Mouse (Mus musculus) limb, embryonic 15.5 days (tissue): ENCODE data around the gene Bcan. TPM values are rescaled to one million over a fixed set of nuclear protein-coding genes. Genes with fewer than 3 reads are reported as not detected.

ENCODE experiments used
- ATAC-seq: fragments of 200-750 bp; cut with Nextera tagmentation; 2 replicates; pipeline ENCODE4 v1.8.0; 2017; ENCODE audit warnings: low read depth, moderate TSS enrichment; ENCODE audit not compliant: insufficient number of reproducible peaks, low FRiP score, low TSS enrichment
- H3K27ac ChIP-seq: fragments of 300-500 bp; sonication (generic); 2 replicates; pipeline ENCODE4 v1.5.1; 2015; ENCODE audit warnings: moderate library complexity, mild to moderate bottlenecking, inconsistent platforms
- H3K27me3 ChIP-seq: fragments of 300-500 bp; sonication (generic); 2 replicates; pipeline ENCODE4 v1.6.1; 2015; ENCODE audit warnings: inconsistent platforms
- H3K36me3 ChIP-seq: fragments of 300-500 bp; sonication (generic); 2 replicates; pipeline ENCODE4 v1.6.1; 2015; ENCODE audit warnings: inconsistent platforms
- H3K4me1 ChIP-seq: fragments of 300-500 bp; sonication (generic); 2 replicates; pipeline ENCODE4 v1.6.1; 2015; ENCODE audit warnings: inconsistent platforms
- H3K4me2 ChIP-seq: fragments of 300-500 bp; sonication (generic); 2 replicates; pipeline ENCODE4 v1.6.1; 2015; ENCODE audit warnings: mild to moderate bottlenecking, inconsistent platforms
- H3K4me3 ChIP-seq: fragments of 300-500 bp; sonication (generic); 2 replicates; pipeline ENCODE4 v1.5.1; 2015; ENCODE audit warnings: mild to moderate bottlenecking, inconsistent platforms
- H3K9ac ChIP-seq: fragments of 300-500 bp; sonication (generic); 2 replicates; pipeline ENCODE4 v1.6.1; 2015; ENCODE audit warnings: inconsistent platforms
- H3K9me3 ChIP-seq: fragments of 300-500 bp; sonication (generic); 2 replicates; pipeline ENCODE4 v1.6.1; 2016; ENCODE audit warnings: inconsistent platforms
- WGBS: fragments of 180-500 bp; shearing (Covaris S2); methylation state at CpG from one replicate; pipeline ENCODE4 v1.1.7; 2015; 5-methylcytosine and 5-hydroxymethylcytosine counted together
- polyA plus RNA-seq: library from polyadenylated mRNA; unstranded; fragments of >200 nt; fragmentation: Nextera tagmentation; extraction: Ambion mirVana; gene quantifications from 2 replicates; pipeline ENCODE4 v1.2.1, GENCODE M21; 2015

Gene Bcan
- polyA plus RNA-seq, 1 experiment from 2014 or later = 1.1 TPM

DNA sequence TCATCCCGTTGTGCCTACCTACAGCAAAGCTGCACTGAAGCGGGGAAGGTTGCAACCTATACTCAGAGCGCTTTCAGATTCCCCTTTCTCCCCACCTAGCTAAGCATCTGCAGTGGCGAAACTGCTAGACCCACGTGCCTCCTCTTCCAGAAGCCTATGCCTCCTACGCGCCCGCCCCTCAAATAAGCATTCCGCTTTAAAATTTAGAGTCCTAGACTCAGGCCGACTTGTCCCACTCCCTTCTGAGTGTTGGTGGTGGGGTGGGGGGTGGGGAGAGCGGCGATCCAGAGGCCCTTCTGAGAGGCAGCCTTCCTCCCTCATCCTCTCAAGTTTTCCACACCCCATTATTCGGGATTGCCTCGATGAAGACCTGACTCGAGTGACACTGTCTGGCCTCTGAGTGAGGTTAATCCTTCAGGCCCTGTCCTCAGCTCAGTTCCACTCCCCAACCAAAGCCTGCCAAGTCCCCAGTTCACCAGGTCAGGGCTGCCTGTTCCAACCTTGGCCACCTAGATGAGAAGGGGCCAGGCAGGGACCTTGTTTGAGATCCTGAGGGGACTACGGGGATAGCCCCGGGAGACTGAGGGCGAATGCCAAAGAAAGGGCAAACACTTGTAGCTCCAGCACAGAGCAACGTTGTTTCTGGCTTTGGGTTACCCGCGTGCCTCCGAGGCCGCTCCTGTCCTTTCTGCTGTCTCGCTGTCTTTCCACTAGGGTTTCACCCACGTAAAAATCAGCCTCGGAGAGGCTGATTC lies 52.8 kb downstream of the Bcan start:
- 4% methylated on average over 26 of the region's 26 CpGs for WGBS
- Histone ChIP-seq H3K4me1 (peaks cover 80% of the 10 kb centered on the region), H3K9me3 (no peaks in the 10 kb centered on the region)

DNA sequence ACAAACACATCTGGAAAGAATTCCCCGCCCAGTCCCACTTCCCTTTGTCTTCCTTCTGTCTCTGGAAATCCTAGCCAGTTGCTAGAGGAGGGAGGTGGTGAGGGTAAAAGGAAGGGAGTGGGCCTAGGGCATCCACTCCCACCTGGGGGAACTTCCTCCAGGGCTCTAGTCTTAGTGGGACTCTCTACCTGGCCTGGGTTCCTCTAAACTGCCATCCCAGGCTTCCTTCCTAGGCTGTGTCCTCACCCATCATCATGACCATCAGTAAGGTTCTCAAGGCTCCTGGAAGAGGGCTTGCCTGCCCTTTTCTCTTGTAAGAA lies 53.5 kb downstream of the Bcan start:
- no peaks in the 10 kb centered on the region for H3K9me3 ChIP-seq
- 23% methylated on average over 1 of the region's 1 CpGs for WGBS
- peaks cover 74% of the 10 kb centered on the region for H3K4me1 ChIP-seq
- peaks cover 11% of the 10 kb centered on the region for H3K36me3 ChIP-seq
- ATAC-seq = no peak
- H3K27me3 ChIP-seq = no peaks in the 10 kb centered on the region
- no peak overlapping the region for H3K9ac ChIP-seq
- H3K4me3 ChIP-seq = no peak overlapping the region
- H3K27ac ChIP-seq = peak overlapping the region; percentile 90
- H3K4me2 ChIP-seq = peak overlapping the region; percentile 21; the same call in 1 of the 2 replicates

More for the DNA sequence above, 52.8 kb downstream of the Bcan start:
- Histone ChIP-seq H3K27me3 (no peaks in the 10 kb centered on the region), H3K27ac (peak overlapping the region; percentile 90), H3K4me2 (peak overlapping the region; percentile 68), H3K9ac (no peak overlapping the region), H3K4me3 (peak overlapping the region; percentile 51), H3K36me3 (peaks cover 3% of the 10 kb centered on the region)
- no peak for ATAC-seq

DNA sequence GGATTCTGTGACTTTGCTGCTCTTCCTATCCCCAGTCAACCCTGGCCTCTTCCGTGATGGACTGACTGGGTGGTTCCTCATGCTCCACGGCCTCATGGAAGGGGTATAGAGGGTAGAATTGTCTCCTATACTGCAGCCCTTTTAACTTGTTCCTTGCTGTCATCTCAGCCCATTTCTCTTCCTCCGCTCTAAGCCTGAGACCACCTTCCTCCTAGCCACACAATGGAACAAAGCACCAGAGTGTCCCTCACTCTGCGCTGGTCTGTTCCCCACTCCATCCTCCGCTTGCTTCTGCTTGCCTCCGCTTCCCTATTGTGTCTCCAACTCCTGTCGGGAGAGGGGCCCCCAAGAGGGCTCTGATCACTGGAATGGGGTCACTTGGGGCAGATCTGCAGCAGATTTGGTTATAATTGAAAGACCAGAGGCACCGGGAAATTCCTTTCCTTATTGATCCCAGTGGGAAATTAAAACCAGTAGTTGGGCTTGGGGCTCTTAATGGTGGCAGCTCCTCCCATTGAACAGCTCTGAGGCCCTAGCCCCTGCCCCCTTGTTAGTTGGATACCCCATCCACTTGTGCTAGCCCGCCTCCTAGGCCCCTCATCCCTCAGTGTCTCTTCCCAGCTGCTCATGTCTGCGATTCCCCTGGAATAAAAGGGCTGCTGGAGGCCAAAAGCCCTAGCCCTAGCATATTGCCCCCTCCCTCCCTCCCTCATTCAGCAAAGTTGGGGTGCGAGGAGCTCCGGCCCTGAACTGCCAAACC lies 54.1 kb downstream of the Bcan start:
- Histone ChIP-seq H3K4me1 (peaks cover 70% of the 10 kb centered on the region), H3K9ac (no peak overlapping the region), H3K4me3 (no peak overlapping the region)

DNA sequence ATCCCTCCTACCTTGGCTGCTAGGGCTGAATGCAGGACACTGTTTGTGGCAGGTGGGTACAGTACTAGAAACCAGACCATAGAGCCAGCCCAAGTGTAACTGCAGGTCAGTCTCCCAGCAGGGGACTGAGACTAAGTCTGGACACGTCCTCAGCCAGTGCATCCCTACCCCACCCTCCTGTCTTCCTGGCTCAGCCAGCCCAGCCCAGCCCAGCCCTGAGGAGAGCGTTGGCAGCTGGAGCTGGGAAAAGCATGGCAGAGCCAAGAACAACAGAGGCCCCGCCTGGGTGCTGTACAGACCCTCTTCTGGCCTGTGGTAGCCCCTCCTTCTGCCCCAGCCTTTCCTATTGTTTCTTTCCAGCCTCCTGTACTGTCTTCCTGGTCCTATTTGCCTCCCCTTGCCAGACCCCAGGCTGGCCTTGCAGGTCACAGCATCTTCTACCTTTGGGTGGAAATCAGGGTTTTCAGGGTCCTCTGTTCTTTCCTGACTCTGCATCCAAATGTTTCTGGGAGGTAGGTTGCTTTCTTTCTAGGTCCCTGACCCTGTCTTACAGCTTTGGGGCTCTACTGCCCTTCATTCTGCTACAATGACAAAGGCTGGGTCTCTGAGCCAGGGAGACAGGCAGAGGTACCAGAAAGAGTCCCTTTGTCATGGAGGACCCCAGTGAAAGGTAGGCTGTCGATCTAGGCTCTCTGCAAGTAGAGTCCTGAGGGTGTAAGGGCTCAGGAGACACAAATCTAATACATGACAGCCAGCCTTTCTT lies 55.0 kb downstream of the Bcan start:
- Histone ChIP-seq H3K27ac (peak overlapping the region; percentile 90), H3K4me3 (no peak overlapping the region), H3K9ac (no peak overlapping the region), H3K4me1 (peaks cover 63% of the 10 kb centered on the region), H3K4me2 (0 out of 2 replicates have a peak overlapping the region, but pooled peaks have one; percentile 21), H3K9me3 (no peaks in the 10 kb centered on the region), H3K36me3 (peaks cover 24% of the 10 kb centered on the region), H3K27me3 (no peaks in the 10 kb centered on the region)
- 6% methylated on average over 4 of the region's 4 CpGs for WGBS
- peak; percentile 71 for ATAC-seq

More for the DNA sequence above, 54.1 kb downstream of the Bcan start:
- Histone ChIP-seq H3K9me3 (no peaks in the 10 kb centered on the region), H3K27me3 (no peaks in the 10 kb centered on the region), H3K27ac (peak overlapping the region; percentile 90), H3K4me2 (peak overlapping the region; percentile 21; the same call in 1 of the 2 replicates), H3K36me3 (peaks cover 16% of the 10 kb centered on the region)
- 22% methylated on average over 12 of the region's 12 CpGs for WGBS
- ATAC-seq = no peak

DNA sequence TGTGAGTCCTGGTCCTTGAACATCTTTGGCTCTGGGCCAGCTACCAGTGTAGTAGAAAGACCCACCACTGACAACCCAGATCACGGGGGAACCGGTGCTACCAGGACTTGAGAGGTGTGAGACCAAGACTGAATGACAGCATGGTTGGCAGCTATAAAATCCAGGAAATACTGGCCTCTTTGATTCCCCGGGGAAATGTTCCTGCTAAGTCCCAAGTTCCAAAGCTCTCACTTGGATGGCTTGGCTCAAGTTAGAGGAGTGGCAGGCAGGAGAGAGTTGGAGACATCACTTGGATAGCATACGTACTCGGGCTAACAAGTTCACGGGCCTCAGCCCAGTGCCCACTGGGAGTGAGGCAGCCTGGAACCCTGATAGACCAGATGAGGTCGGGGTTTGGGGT lies 56.4 kb downstream of the Bcan start:
- Histone ChIP-seq H3K36me3 (peaks cover 38% of the 10 kb centered on the region), H3K27me3 (no peaks in the 10 kb centered on the region), H3K9me3 (no peaks in the 10 kb centered on the region), H3K9ac (no peak overlapping the region), H3K27ac (no peak overlapping the region), H3K4me1 (peaks cover 51% of the 10 kb centered on the region), H3K4me3 (no peak overlapping the region), H3K4me2 (no peak overlapping the region)
- whole genome bisulfite sequencing = 47% methylated on average over 7 of the region's 7 CpGs
- no peak for ATAC-seq

DNA sequence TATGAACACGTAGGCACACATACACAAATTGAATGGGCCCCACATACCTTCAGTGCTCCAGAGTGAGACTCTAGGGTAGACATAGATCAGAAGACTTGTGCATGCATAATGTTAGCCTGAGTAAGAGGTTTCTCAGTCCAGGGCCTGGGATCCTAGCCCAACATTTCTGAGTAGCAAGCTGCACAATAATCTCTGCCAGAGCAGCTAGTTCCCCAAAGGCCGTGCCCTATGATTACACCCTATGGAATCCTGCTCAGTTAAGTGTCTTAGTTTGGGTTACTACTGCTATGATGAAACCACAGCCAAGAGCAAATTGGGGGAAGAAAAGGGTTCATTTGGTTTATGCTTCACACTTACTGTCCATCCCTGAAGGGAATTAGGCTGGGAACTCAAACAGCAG lies 57.6 kb downstream of the Bcan start:
- Histone ChIP-seq H3K27ac (peak overlapping the region; percentile 38; the same call in 1 of the 2 replicates), H3K27me3 (no peaks in the 10 kb centered on the region), H3K4me1 (peaks cover 40% of the 10 kb centered on the region), H3K36me3 (peaks cover 50% of the 10 kb centered on the region), H3K9me3 (no peaks in the 10 kb centered on the region), H3K4me3 (no peak overlapping the region), H3K9ac (no peak overlapping the region), H3K4me2 (no peak overlapping the region)
- 91% methylated on average over 2 of the region's 2 CpGs for WGBS
- no peak for ATAC-seq

DNA sequence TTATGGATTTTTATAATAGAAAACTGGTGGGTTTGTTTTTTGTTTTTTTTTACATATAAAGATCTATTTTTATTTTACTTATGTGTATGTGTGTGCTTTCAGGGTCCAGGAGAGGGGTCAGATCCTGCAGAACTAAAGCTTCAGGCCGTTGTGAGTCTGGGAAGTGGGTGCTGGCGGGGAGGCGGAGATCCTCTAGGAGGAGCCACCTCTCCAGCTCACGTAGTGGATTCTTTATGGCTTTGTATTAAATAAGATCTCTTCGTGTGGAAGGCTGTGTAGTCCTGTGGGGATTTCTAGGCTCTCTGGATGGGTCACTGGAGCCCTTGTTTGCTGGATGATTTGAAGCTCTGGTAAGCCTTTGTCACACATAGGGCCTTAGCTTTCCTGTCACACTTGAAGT lies 59.4 kb downstream of the Bcan start:
- Histone ChIP-seq H3K4me3 (no peak overlapping the region), H3K9ac (no peak overlapping the region), H3K9me3 (no peaks in the 10 kb centered on the region), H3K27me3 (no peaks in the 10 kb centered on the region), H3K4me2 (no peak overlapping the region), H3K36me3 (peaks cover 62% of the 10 kb centered on the region), H3K4me1 (peaks cover 28% of the 10 kb centered on the region), H3K27ac (no peak overlapping the region)
- no peak for ATAC-seq
- 54% methylated on average over 5 of the region's 5 CpGs for WGBS

Other genes with a start within 250 kb of the Bcan start
- gene Ntrk1, start 205.1 kb downstream of the Bcan start, polyA plus RNA-seq = 0.48 and 0.76 TPM in 2 replicates
- gene Insrr, start 203.3 kb downstream of the Bcan start, polyA plus RNA-seq = 0.19 and 0.36 TPM in 2 replicates
- 24.6 and 25.7 TPM in 2 replicates for gene Pear1, start 175.9 kb downstream of the Bcan start, polyA plus RNA-seq
- gene Sh2d2a, start 153.5 kb downstream of the Bcan start, polyA plus RNA-seq = 0.05 TPM in 1 of 2 replicates, not detected in the other
- 13.1 and 15.0 TPM in 2 replicates for gene Prcc, start 114.6 kb downstream of the Bcan start, polyA plus RNA-seq
- gene Hdgf, start 93.9 kb downstream of the Bcan start, polyA plus RNA-seq = 223 and 241 TPM in 2 replicates
- gene Mrpl24, start 80.7 kb downstream of the Bcan start, polyA plus RNA-seq = 62.9 and 64.3 TPM in 2 replicates
- 48.5 and 56.0 TPM in 2 replicates for gene Isg20l2, start 69.9 kb downstream of the Bcan start, polyA plus RNA-seq
- 18.4 and 18.5 TPM in 2 replicates for gene Rrnad1, start 69.5 kb downstream of the Bcan start, polyA plus RNA-seq
- gene Crabp2, start 51.6 kb downstream of the Bcan start, polyA plus RNA-seq = 249 and 274 TPM in 2 replicates
- 26.6 and 37.2 TPM in 2 replicates for gene Nes, start 29.2 kb downstream of the Bcan start, polyA plus RNA-seq
- not detected in 2 replicates for gene Hapln2, start 27.4 kb upstream of the Bcan start, polyA plus RNA-seq
- gene Gpatch4, start 42.9 kb upstream of the Bcan start, polyA plus RNA-seq = 29.4 and 32.6 TPM in 2 replicates
- gene Naxe, start 58.3 kb upstream of the Bcan start, polyA plus RNA-seq = 184 and 193 TPM in 2 replicates
- not detected in 2 replicates for gene Ttc24, start 78.1 kb upstream of the Bcan start, polyA plus RNA-seq
- 17.6 and 17.8 TPM in 2 replicates for gene Iqgap3, start 81.7 kb upstream of the Bcan start, polyA plus RNA-seq
- gene Mef2d, start 142.1 kb upstream of the Bcan start, polyA plus RNA-seq = 23.3 and 29.8 TPM in 2 replicates